Mouse (Mus musculus) heart, postnatal 0 days (tissue): ENCODE measurements around the gene Plekha5. TPM values are rescaled to one million over a fixed set of nuclear protein-coding genes. Genes with fewer than 3 reads are reported as not detected.

Source experiments
- ATAC-seq: fragments of 200-750 bp; cut with Nextera tagmentation; 2 replicates; pipeline ENCODE4 v1.8.0; 2017; ENCODE audit warnings: low read depth, moderate number of reproducible peaks, moderate library complexity; ENCODE audit not compliant: insufficient read depth
- DNase-seq: peaks from one replicate; pipeline ENCODE4 v3.0.0-alpha.2; 2016; ENCODE audit warnings: low spot score
- H3K27ac ChIP-seq: fragments of 300-500 bp; sonication (generic); 2 replicates; pipeline ENCODE4 v1.5.1; 2014; ENCODE audit warnings: low read depth, mild to moderate bottlenecking
- H3K27me3 ChIP-seq: fragments of 300-500 bp; sonication (generic); 2 replicates; pipeline ENCODE4 v1.6.1; 2014; ENCODE audit warnings: low read length, mixed read lengths; ENCODE audit not compliant: control insufficient read depth, insufficient read depth
- H3K36me3 ChIP-seq: fragments of 300-500 bp; sonication (generic); replicated peaks from 2 replicates; pipeline ENCODE4 v1.6.1; 2014; ENCODE audit warnings: low read length, mixed read lengths; ENCODE audit not compliant: control insufficient read depth, insufficient read depth
- H3K4me1 ChIP-seq: fragments of 300-500 bp; sonication (generic); 2 replicates; pipeline ENCODE4 v1.6.1; 2014; ENCODE audit warnings: antibody characterized with exemption; ENCODE audit not compliant: control insufficient read depth, insufficient read depth
- H3K4me2 ChIP-seq: fragments of 300-500 bp; sonication (generic); 2 replicates; pipeline ENCODE4 v1.6.1; 2014; ENCODE audit warnings: low read depth, mild to moderate bottlenecking, low read length, moderate library complexity
- H3K4me3 ChIP-seq: fragments of 300-500 bp; sonication (generic); 2 replicates; pipeline ENCODE4 v1.5.1; 2014; ENCODE audit warnings: low read depth, low read length
- H3K9ac ChIP-seq: fragments of 300-500 bp; sonication (generic); replicated peaks from 2 replicates; pipeline ENCODE4 v1.6.1; 2014; ENCODE audit warnings: low read depth, low read length, mixed read lengths
- H3K9me3 ChIP-seq: fragments of 300-500 bp; sonication (generic); replicated peaks from 2 replicates; pipeline ENCODE4 v1.6.1; 2016; ENCODE audit warnings: low read length; ENCODE audit not compliant: control insufficient read depth
- CTCF ChIP-seq: IDR thresholded peaks from 2 replicates; pipeline ENCODE4 v1.5.1; 2016; ENCODE audit warnings: antibody characterized with exemption, control low read depth, low read depth
- EP300 ChIP-seq: IDR thresholded peaks from 2 replicates; pipeline ENCODE4 v1.6.1; 2016; ENCODE audit warnings: antibody characterized with exemption, low read depth
- WGBS: fragments of 180-500 bp; shearing (Covaris S2); extraction: QIAGEN DNeasy Blood & Tissue Kit; methylation state at CpG from one replicate; pipeline ENCODE4 v1.1.7; 2014; 5-methylcytosine and 5-hydroxymethylcytosine counted together
- polyA plus RNA-seq: library from polyadenylated mRNA; unstranded; fragments of >200 nt; fragmentation: Nextera tagmentation; extraction: Ambion mirVana; gene quantifications from 2 replicates; pipeline ENCODE4 v1.2.1, GENCODE M21; 2015
- total RNA-seq: library from RNA; depleted of rRNA; stranded (reverse); fragments of >200 nt; gene quantifications from 2 replicates; pipeline ENCODE4 v1.2.3, GENCODE M21; 2014; ENCODE audit warnings: low replicate concordance

The Plekha5 gene
- total and polyA plus RNA-seq, 2 experiments from 2014 or later, result 15.4 to 34.0 TPM

GRCm38 (mm10) chr6:140478031-140478430, 54.2 kb downstream of the Plekha5 start:
- no peaks in the 10 kb centered on the region for H3K27me3 ChIP-seq
- H3K27ac ChIP-seq, result no peak overlapping the region
- H3K36me3 ChIP-seq, result no peaks in the 10 kb centered on the region
- DNase-seq (no peak), ATAC-seq (no peak)
- no peak overlapping the region for H3K4me2 ChIP-seq
- no peaks in the 10 kb centered on the region for H3K9me3 ChIP-seq
- peaks cover 11% of the 10 kb centered on the region for H3K4me1 ChIP-seq
- TF ChIP-seq EP300, result no peak
- no peak for TF ChIP-seq CTCF
- H3K9ac ChIP-seq, result no peak overlapping the region
- 51% methylated on average over 7 of the region's 7 CpGs for WGBS
- no peak overlapping the region for H3K4me3 ChIP-seq

GRCm38 (mm10) chr6:140478943-140479342, 55.1 kb downstream of the Plekha5 start:
- Histone ChIP-seq H3K27ac (no peak overlapping the region), H3K36me3 (no peaks in the 10 kb centered on the region), H3K9me3 (no peaks in the 10 kb centered on the region), H3K27me3 (no peaks in the 10 kb centered on the region), H3K9ac (no peak overlapping the region), H3K4me1 (peaks cover 18% of the 10 kb centered on the region), H3K4me3 (no peak overlapping the region), H3K4me2 (no peak overlapping the region)
- no peak for ATAC-seq
- WGBS, result 82% methylated on average over 5 of the region's 5 CpGs
- no peak for TF ChIP-seq EP300
- no peak for TF ChIP-seq CTCF
- DNase-seq, result no peak

DNA sequence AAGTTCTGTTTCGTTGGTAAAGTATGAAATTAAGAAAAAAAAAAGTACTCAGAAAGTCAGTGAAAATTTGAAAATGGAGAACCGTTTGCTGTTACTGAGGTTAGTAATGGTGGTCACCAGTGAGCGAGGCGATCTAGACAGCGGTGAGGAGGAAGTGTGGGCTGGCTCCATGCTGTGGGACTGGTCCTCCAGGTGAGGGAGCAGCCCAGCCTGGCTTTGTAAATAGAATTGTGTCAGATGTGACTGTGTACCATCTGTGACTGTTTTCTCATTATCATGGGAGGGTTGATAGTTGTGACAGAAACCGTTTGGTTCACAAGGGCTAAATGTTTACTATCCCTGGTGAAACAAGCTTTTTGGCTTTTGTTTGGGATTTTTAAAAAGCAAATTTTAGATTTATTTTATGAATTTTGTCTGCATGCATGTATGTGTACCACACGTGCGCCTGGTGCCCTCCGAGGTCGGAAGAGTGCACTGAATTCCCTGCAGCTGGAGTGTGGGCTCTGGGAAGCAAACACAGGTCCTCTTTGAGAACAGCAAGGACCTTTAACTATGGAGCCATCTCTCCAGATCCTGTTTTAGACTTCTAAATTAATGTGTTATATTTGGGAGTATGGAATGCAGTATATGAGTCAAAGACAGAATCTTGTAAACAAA, 56.7 kb downstream of the Plekha5 start:
- no peak for TF ChIP-seq EP300
- TF ChIP-seq CTCF, result no peak
- H3K9ac ChIP-seq, result no peak overlapping the region

GRCm38 (mm10) chr6:140481701-140482460, 58.0 kb downstream of the Plekha5 start:
- 26% methylated on average over 7 of the region's 7 CpGs for WGBS

More for the DNA sequence above, 56.7 kb downstream of the Plekha5 start:
- Histone ChIP-seq H3K27ac (no peak overlapping the region), H3K4me1 (peaks cover 23% of the 10 kb centered on the region), H3K4me3 (no peak overlapping the region), H3K27me3 (no peaks in the 10 kb centered on the region), H3K36me3 (no peaks in the 10 kb centered on the region), H3K4me2 (no peak overlapping the region), H3K9me3 (no peaks in the 10 kb centered on the region)
- ATAC-seq, result no peak
- WGBS, result 88% methylated on average over 10 of the region's 10 CpGs
- DNase-seq, result no peak

DNA sequence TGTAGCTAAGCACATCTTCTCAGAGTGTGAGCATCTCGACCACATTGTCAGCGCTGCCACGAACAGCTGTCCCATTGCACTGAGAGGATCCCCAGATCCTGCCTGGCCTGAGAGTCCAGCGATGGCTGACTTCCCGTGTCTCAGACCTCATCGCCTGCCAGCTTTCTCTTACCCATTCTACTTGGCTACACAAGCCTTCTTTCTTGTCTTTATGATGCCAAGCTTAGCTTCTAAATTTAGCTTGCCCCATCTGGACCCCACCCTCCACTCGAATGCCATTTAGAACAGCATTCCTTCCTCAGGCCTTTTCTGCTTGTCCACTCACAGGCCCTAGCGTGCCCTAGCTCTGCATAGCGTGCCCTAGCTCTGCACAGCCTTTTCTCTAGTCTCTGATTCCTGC, 60.3 kb downstream of the Plekha5 start:
- no peaks in the 10 kb centered on the region for H3K36me3 ChIP-seq
- H3K27me3 ChIP-seq, result no peaks in the 10 kb centered on the region
- H3K4me3 ChIP-seq, result no peak overlapping the region
- ATAC-seq (peak; percentile 87), DNase-seq (peak; percentile 89)
- H3K27ac ChIP-seq, result peak overlapping the region; percentile 86
- no peak for TF ChIP-seq EP300
- WGBS, result 33% methylated on average over 9 of the region's 9 CpGs
- H3K4me2 ChIP-seq, result no peak overlapping the region; the same call in 1 of the 2 replicates
- no peak overlapping the region for H3K9ac ChIP-seq
- peaks cover 32% of the 10 kb centered on the region for H3K4me1 ChIP-seq
- H3K9me3 ChIP-seq, result no peaks in the 10 kb centered on the region

More at GRCm38 (mm10) chr6:140481701-140482460, 58.0 kb downstream of the Plekha5 start:
- Histone ChIP-seq H3K27ac (0 out of 2 replicates have a peak overlapping the region, but pooled peaks have one; percentile 14), H3K4me2 (no peak overlapping the region), H3K36me3 (no peaks in the 10 kb centered on the region), H3K9me3 (no peaks in the 10 kb centered on the region), H3K4me1 (peaks cover 28% of the 10 kb centered on the region), H3K4me3 (no peak overlapping the region), H3K9ac (no peak overlapping the region), H3K27me3 (no peaks in the 10 kb centered on the region)
- DNase-seq, result peak; percentile 71
- TF ChIP-seq EP300 (no peak), CTCF (no peak)
- ATAC-seq, result no peak
